8 mouse cellular contexts compared by ENCODE assay signal in the genomic region with DNA sequence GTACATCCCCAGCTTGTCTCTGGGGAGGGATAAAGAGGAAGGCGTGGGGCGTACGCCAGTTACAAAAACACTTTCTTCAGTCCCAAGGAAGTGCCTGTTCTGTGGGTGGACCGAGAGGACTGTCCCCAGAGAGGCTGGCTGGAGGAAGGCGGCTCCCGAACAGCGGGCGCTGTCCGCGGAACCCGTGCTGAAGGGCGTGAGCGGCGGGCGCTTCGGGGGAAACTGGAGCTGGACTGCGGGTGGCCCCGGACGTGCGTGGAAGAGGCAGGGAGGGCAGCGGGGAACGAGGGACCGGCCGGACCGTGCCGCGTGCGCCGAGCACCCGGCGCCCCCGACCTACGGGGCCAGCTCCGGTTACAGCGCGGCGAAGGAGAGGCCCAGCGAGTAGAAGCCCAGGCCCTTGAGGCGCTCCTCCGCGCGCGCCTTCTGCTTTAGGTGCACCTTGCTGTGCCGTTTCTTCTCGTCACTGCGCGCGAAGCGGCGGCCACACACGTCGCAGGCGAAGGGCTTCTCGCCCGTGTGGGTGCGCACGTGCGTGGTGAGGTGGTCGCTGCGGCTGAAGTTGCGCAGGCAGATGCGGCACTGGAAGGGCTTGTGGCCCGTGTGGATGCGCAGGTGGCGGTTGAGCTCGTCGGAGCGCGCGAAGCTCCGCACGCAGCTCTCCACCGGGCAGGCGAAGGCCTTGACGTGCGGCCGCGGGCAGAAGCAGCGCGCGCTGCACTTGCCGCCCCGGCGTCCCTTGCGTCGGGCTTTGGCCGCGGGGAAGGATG. TPM values are rescaled to one million over a fixed set of nuclear protein-coding genes. Genes with fewer than 3 reads are reported as not detected.
A peak's percentile ranks its signal among the peaks of the same experiment; 100 is the strongest.
DNase-seq lines count a peak whose midpoint lies in the region; ATAC-seq lines count a peak whose summit lies in the region.

No protein-coding gene starts in this region.

- H3K4me2 ChIP-seq in forebrain, embryonic 12.5 days = peak overlapping the region; percentile 70
- peak overlapping the region; percentile 84 for H3K4me2 ChIP-seq in hindbrain, embryonic 12.5 days (replicated peaks)

- ATAC-seq in forebrain, embryonic 12.5 days (ENCODE audit: low FRiP score) = no peak
- 0 out of 2 replicates have a peak, but pooled peaks have one; percentile 24 for ATAC-seq in hindbrain, embryonic 12.5 days (ENCODE audit: low FRiP score)
- ATAC-seq in megakaryocyte-erythroid progenitor cell, adult 5-6 weeks (replicated peaks; ENCODE audit: low FRiP score, low TSS enrichment, poor library complexity, severe bottlenecking) = 0 out of 2 replicates have a peak, but pooled peaks have one; percentile 38

- peaks cover 85% of the 10 kb centered on the region for H3K27me3 ChIP-seq in forebrain, embryonic 12.5 days
- peaks cover 79% of the 10 kb centered on the region for H3K27me3 ChIP-seq in hindbrain, embryonic 12.5 days

- 0 out of 2 replicates have a peak overlapping the region, but pooled peaks have one; percentile 4 for H3K9ac ChIP-seq in forebrain, embryonic 12.5 days
- no peak overlapping the region for H3K9ac ChIP-seq in hindbrain, embryonic 12.5 days

- H3K36me3 ChIP-seq in forebrain, embryonic 12.5 days (replicated peaks) = no peaks in the 10 kb centered on the region
- H3K36me3 ChIP-seq in hindbrain, embryonic 12.5 days = no peaks in the 10 kb centered on the region

- peak; percentile 32 to 55 for DNase-seq in urinary bladder, adult 18-20 months (ENCODE audit: low spot score in 2 of 2)
- DNase-seq in urinary bladder, postnatal 10 days (ENCODE audit: low spot score) = no peak
- DNase-seq in left cerebral cortex, postnatal 36 days (ENCODE audit: low spot score in 2 of 2) = peak; percentile 42 to 61
- DNase-seq in right cerebral cortex, postnatal 25 days = peak; percentile 46
- no peak for DNase-seq in spleen, postnatal 14 days (ENCODE audit: low spot score in 2 of 2)

- WGBS in forebrain, embryonic 12.5 days = under 1% methylated on average over 85 of the region's 88 CpGs
- under 1% methylated on average over 88 of the region's 88 CpGs for WGBS in hindbrain, embryonic 12.5 days

- no peak overlapping the region for H3K27ac ChIP-seq in forebrain, embryonic 12.5 days
- no peak overlapping the region for H3K27ac ChIP-seq in hindbrain, embryonic 12.5 days

- H3K9me3 ChIP-seq in forebrain, embryonic 12.5 days = no peaks in the 10 kb centered on the region
- H3K9me3 ChIP-seq in hindbrain, embryonic 12.5 days (replicated peaks) = no peaks in the 10 kb centered on the region

- peak overlapping the region; percentile 44 for H3K4me3 ChIP-seq in forebrain, embryonic 12.5 days (replicated peaks)
- peak overlapping the region; percentile 46 for H3K4me3 ChIP-seq in hindbrain, embryonic 12.5 days

- peaks cover 27% of the 10 kb centered on the region for H3K4me1 ChIP-seq in forebrain, embryonic 12.5 days
- peaks cover 27% of the 10 kb centered on the region for H3K4me1 ChIP-seq in hindbrain, embryonic 12.5 days

- intact Hi-C loops in left cerebral cortex, postnatal 36 days (cut with DNase I) = loop anchor here (2.0 to 5.0 kb wide), 2 partner anchors 39 to 77 kb away; no protein-coding TSS in a partner anchor

RNA-seq across cellular contexts. Expression of gene Egr4, which starts 1.9 kb away (rescaled TPM):
- not detected in 2 replicates for polyA plus RNA-seq in forebrain, embryonic 12.5 days (2016; fragmentation: Nextera tagmentation; extraction: Ambion mirVana)
- not detected in 2 replicates for polyA plus RNA-seq in hindbrain, embryonic 12.5 days (2016; fragmentation: Nextera tagmentation; extraction: Ambion mirVana)
- total RNA-seq in left cerebral cortex, postnatal 36 days (2021) = 10 to 100 TPM; 37.5 to 60.8 TPM
- not detected in 2 replicates for total RNA-seq in megakaryocyte-erythroid progenitor cell, adult 5-6 weeks (2014; fragmentation: Nextera tagmentation)
- 0.05 TPM in 1 of 2 replicates, not detected in the other for total RNA-seq in megakaryocyte-erythroid progenitor cell, adult 5-6 weeks (2017)

RNA-seq across cellular contexts. Expression of gene Fbxo41, which starts 8.7 kb away (rescaled TPM):
- polyA plus RNA-seq in forebrain, embryonic 12.5 days (2016; fragmentation: Nextera tagmentation; extraction: Ambion mirVana) = 1.9 and 2.6 TPM in 2 replicates
- 3.1 TPM in 2 replicates for polyA plus RNA-seq in hindbrain, embryonic 12.5 days (2016; fragmentation: Nextera tagmentation; extraction: Ambion mirVana)
- 100 to 1,000 TPM; 106 to 110 TPM for total RNA-seq in left cerebral cortex, postnatal 36 days (2021)
- not detected in 2 replicates for total RNA-seq in megakaryocyte-erythroid progenitor cell, adult 5-6 weeks (2014; fragmentation: Nextera tagmentation)
- not detected in 2 replicates for total RNA-seq in megakaryocyte-erythroid progenitor cell, adult 5-6 weeks (2017)

RNA-seq across cellular contexts. Expression of gene Pradc1, which starts 59.7 kb away (rescaled TPM):
- polyA plus RNA-seq in forebrain, embryonic 12.5 days (2016; fragmentation: Nextera tagmentation; extraction: Ambion mirVana) = 33.0 and 34.0 TPM in 2 replicates
- 24.6 and 30.3 TPM in 2 replicates for polyA plus RNA-seq in hindbrain, embryonic 12.5 days (2016; fragmentation: Nextera tagmentation; extraction: Ambion mirVana)
- total RNA-seq in left cerebral cortex, postnatal 36 days (2021) = 10 to 100 TPM; 24.6 to 31.4 TPM
- total RNA-seq in megakaryocyte-erythroid progenitor cell, adult 5-6 weeks (2014; fragmentation: Nextera tagmentation) = 34.0 and 38.3 TPM in 2 replicates
- 15.3 and 19.4 TPM in 2 replicates for total RNA-seq in megakaryocyte-erythroid progenitor cell, adult 5-6 weeks (2017)

Comparison
In these comparisons a context has a peak if more than half of its experiments do, and no peak if none do; other contexts are left out.
1. DNase-seq: peak in urinary bladder, adult 18-20 months (2 of 2), left cerebral cortex, postnatal 36 days (2 of 2) and right cerebral cortex, postnatal 25 days (single experiment); none in urinary bladder, postnatal 10 days (single experiment) and spleen, postnatal 14 days (0 of 2).
2. RNA of gene Egr4, which starts 1.9 kb away (total RNA-seq): 37.5 to 60.8 TPM in left cerebral cortex, postnatal 36 days; 0.05 TPM in megakaryocyte-erythroid progenitor cell, adult 5-6 weeks; every median in the first group is over 10 times any median in the second.
3. RNA of gene Fbxo41, which starts 8.7 kb away (total RNA-seq): 106 to 110 TPM in left cerebral cortex, postnatal 36 days; not detected in megakaryocyte-erythroid progenitor cell, adult 5-6 weeks; every median in the first group is over 100 times any median in the second.